Mouse (Mus musculus) lung, embryonic 14.5 days (tissue): Measurements from ENCODE around the gene Coro1a. TPM values are rescaled to one million over a fixed set of nuclear protein-coding genes. Genes with fewer than 3 reads are reported as not detected.
A peak's percentile ranks its signal among the peaks of the same experiment; 100 is the strongest.

Experiments used
- ATAC-seq: fragments of 200-750 bp; cut with Nextera tagmentation; 2 replicates; pipeline ENCODE4 v1.8.0; 2017; ENCODE audit warnings: mild to moderate bottlenecking, moderate TSS enrichment, moderate library complexity; ENCODE audit not compliant: insufficient read depth
- DNase-seq: peaks from one replicate; pipeline ENCODE4 v3.0.0-alpha.2; 2015
- H3K27ac ChIP-seq: fragments of 300-500 bp; sonication (generic); 2 replicates; pipeline ENCODE4 v1.5.1; 2014; ENCODE audit warnings: low read depth, mild to moderate bottlenecking, moderate library complexity
- H3K27me3 ChIP-seq: fragments of 300-500 bp; sonication (generic); 2 replicates; pipeline ENCODE4 v1.6.1; 2014; ENCODE audit warnings: low read length, control low read depth; ENCODE audit not compliant: insufficient read depth
- H3K36me3 ChIP-seq: fragments of 300-500 bp; sonication (generic); 2 replicates; pipeline ENCODE4 v1.6.1; 2014; ENCODE audit warnings: control low read depth; ENCODE audit not compliant: insufficient read depth
- H3K4me1 ChIP-seq: fragments of 300-500 bp; sonication (generic); 2 replicates; pipeline ENCODE4 v1.6.1; 2014; ENCODE audit warnings: antibody characterized with exemption, control low read depth; ENCODE audit not compliant: insufficient read depth
- H3K4me2 ChIP-seq: fragments of 300-500 bp; sonication (generic); 2 replicates; pipeline ENCODE4 v1.6.1; 2014; ENCODE audit warnings: mild to moderate bottlenecking
- H3K4me3 ChIP-seq: fragments of 300-500 bp; sonication (generic); 2 replicates; pipeline ENCODE4 v1.5.1; 2014; ENCODE audit warnings: low read depth, low read length
- H3K9ac ChIP-seq: fragments of 300-500 bp; sonication (generic); 2 replicates; pipeline ENCODE4 v1.6.1; 2014
- H3K9me3 ChIP-seq: fragments of 300-500 bp; sonication (generic); 2 replicates; pipeline ENCODE4 v1.6.1; 2016; ENCODE audit warnings: low read depth, low read length, control low read depth
- CTCF ChIP-seq: IDR thresholded peaks from 2 replicates; pipeline ENCODE4 v1.5.1; 2016; ENCODE audit warnings: antibody characterized with exemption, low read depth
- WGBS: fragments of 180-500 bp; shearing (Covaris S2); extraction: QIAGEN DNeasy Blood & Tissue Kit; methylation state at CpG from one replicate; pipeline ENCODE4 v1.1.7; 2014; 5-methylcytosine and 5-hydroxymethylcytosine counted together
- polyA plus RNA-seq: library from polyadenylated mRNA; unstranded; fragments of >200 nt; fragmentation: Nextera tagmentation; extraction: Ambion mirVana; gene quantifications from 2 replicates; pipeline ENCODE4 v1.2.1, GENCODE M21; 2014

The Coro1a gene
- polyA plus RNA-seq, 1 experiment from 2014 or later, result 29.3 TPM

- H3K27ac ChIP-seq, result no peak overlapping the region
- H3K4me3 ChIP-seq, result no peak overlapping the region
- DNase-seq (no peak), ATAC-seq (no peak)
- H3K9ac ChIP-seq, result no peak overlapping the region
- no peaks in the 10 kb centered on the region for H3K9me3 ChIP-seq
- WGBS, result 78% methylated on average over 25 of the region's 25 CpGs
- peaks cover 19% of the 10 kb centered on the region; the same call in 1 of the 2 replicates for H3K27me3 ChIP-seq
- peaks cover 3% of the 10 kb centered on the region for H3K4me1 ChIP-seq
- H3K4me2 ChIP-seq, result 0 out of 2 replicates have a peak overlapping the region, but pooled peaks have one; percentile 38
- no peak for TF ChIP-seq CTCF
- H3K36me3 ChIP-seq, result no peaks in the 10 kb centered on the region
Measured at GRCm38 (mm10) chr7:126700063-126701015, 7.2 kb downstream of the Coro1a start.

- 91% methylated on average over 8 of the region's 8 CpGs for WGBS
- H3K9me3 ChIP-seq, result no peaks in the 10 kb centered on the region
- peaks cover 8% of the 10 kb centered on the region for H3K4me1 ChIP-seq
- no peak overlapping the region for H3K27ac ChIP-seq
- no peak for TF ChIP-seq CTCF
- no peak overlapping the region for H3K4me3 ChIP-seq
- H3K9ac ChIP-seq, result no peak overlapping the region
- no peak overlapping the region for H3K4me2 ChIP-seq
- DNase-seq (no peak), ATAC-seq (no peak)
- H3K36me3 ChIP-seq, result peaks cover under 1% of the 10 kb centered on the region; the same call in 1 of the 2 replicates
- H3K27me3 ChIP-seq, result 0 out of 2 replicates have a peak, but pooled peaks cover 3% of the 10 kb centered on the region
Measured at GRCm38 (mm10) chr7:126697838-126698237, 9.7 kb downstream of the Coro1a start.

- H3K4me3 ChIP-seq, result peak overlapping the region; percentile 81
- H3K4me2 ChIP-seq, result peak overlapping the region; percentile 94
- ATAC-seq (no peak), DNase-seq (no peak)
- H3K27ac ChIP-seq, result no peak overlapping the region
- no peaks in the 10 kb centered on the region for H3K9me3 ChIP-seq
- H3K36me3 ChIP-seq, result peaks cover 10% of the 10 kb centered on the region
- WGBS, result 74% methylated on average over 3 of the region's 3 CpGs
- peaks cover 8% of the 10 kb centered on the region for H3K4me1 ChIP-seq
- peak overlapping the region; percentile 90 for H3K9ac ChIP-seq
- H3K27me3 ChIP-seq, result no peaks in the 10 kb centered on the region
- TF ChIP-seq CTCF, result no peak
Measured at GRCm38 (mm10) chr7:126696886-126697285, 10.7 kb downstream of the Coro1a start.

GRCm38 (mm10) chr7:126696303-126696702, 11.3 kb downstream of the Coro1a start:
- 3% methylated on average over 17 of the region's 17 CpGs for WGBS
- Histone ChIP-seq H3K27me3 (no peaks in the 10 kb centered on the region), H3K4me3 (peak overlapping the region; percentile 81), H3K4me2 (peak overlapping the region; percentile 94), H3K27ac (no peak overlapping the region), H3K4me1 (peaks cover 8% of the 10 kb centered on the region), H3K9me3 (no peaks in the 10 kb centered on the region), H3K9ac (peak overlapping the region; percentile 90), H3K36me3 (peaks cover 16% of the 10 kb centered on the region)
- no peak for TF ChIP-seq CTCF
- ATAC-seq, result no peak
- no peak for DNase-seq

- Histone ChIP-seq H3K4me3 (peak within 1 kb of the TSS; percentile 81), H3K9me3 (no peaks in the 10 kb centered on the region), H3K9ac (peak within 1 kb of the TSS; percentile 90), H3K36me3 (peaks cover 22% of the 10 kb centered on the region), H3K27ac (peak within 1 kb of the TSS; percentile 98), H3K4me1 (peaks cover 8% of the 10 kb centered on the region), H3K4me2 (peak within 1 kb of the TSS; percentile 94), H3K27me3 (no peaks in the 10 kb centered on the region)
- under 1% methylated on average over 40 of the region's 40 CpGs for WGBS
- TF ChIP-seq CTCF, result peak; percentile 99
- ATAC-seq (peak; percentile 97), DNase-seq (peak; percentile 99)
Measured at GRCm38 (mm10) chr7:126695631-126696207, 11.9 kb downstream of the Coro1a start, which contains the start of gene Slx1b. Gene Slx1b (minus strand): TSS chr7:126695784.

- no peaks in the 10 kb centered on the region for H3K9me3 ChIP-seq
- peak within 1 kb of the TSS; percentile 90 for H3K9ac ChIP-seq
- no peak for TF ChIP-seq CTCF
- H3K4me2 ChIP-seq, result peak within 1 kb of the TSS; percentile 94
- peak within 1 kb of the TSS; percentile 81 for H3K4me3 ChIP-seq
- H3K4me1 ChIP-seq, result peaks cover 8% of the 10 kb centered on the region
- peaks cover 24% of the 10 kb centered on the region for H3K36me3 ChIP-seq
- peak within 1 kb of the TSS; percentile 98 for H3K27ac ChIP-seq
- DNase-seq, result peak; percentile 82
- H3K27me3 ChIP-seq, result no peaks in the 10 kb centered on the region
- under 1% methylated on average over 31 of the region's 31 CpGs for WGBS
- peak; percentile 62 for ATAC-seq
Measured at GRCm38 (mm10) chr7:126695210-126695611, 12.4 kb downstream of the Coro1a start, which contains the start of gene Bola2. Gene Bola2 (plus strand): TSS chr7:126695401.
